15 mouse cellular contexts compared by ENCODE assay signal in genomic region chr16:85760961-85761580, GRCm38 (mm10). TPM values are rescaled to one million over a fixed set of nuclear protein-coding genes. Genes with fewer than 3 reads are reported as not detected.
"Had no signal": no experiment of that assay in that cellular context is flagged by ENCODE, and none has a peak within 500 bp of the region (broad histone marks: within the 10 kb centered on the region; RNA-seq: fewer than 3 reads in every experiment).

No protein-coding gene starts in this region.

- H3K27ac ChIP-seq: layer of hippocampus, adult 2 months; limb, embryonic 12.5 days; liver, embryonic 13.5 days; lung, embryonic 15.5 days; macrophage; midbrain, embryonic 12.5 days had no signal

- H3K36me3 ChIP-seq: limb, embryonic 12.5 days; liver, embryonic 13.5 days; lung, embryonic 15.5 days; midbrain, embryonic 12.5 days had no signal

- H3K4me2 ChIP-seq: limb, embryonic 12.5 days; liver, embryonic 13.5 days; lung, embryonic 15.5 days; midbrain, embryonic 12.5 days had no signal

- H3K27me3 ChIP-seq: limb, embryonic 12.5 days; liver, embryonic 13.5 days; lung, embryonic 15.5 days; megakaryocyte, embryonic 14.5 days; midbrain, embryonic 12.5 days had no signal

- H3K4me3 ChIP-seq: layer of hippocampus, adult 2 months; limb, embryonic 12.5 days; liver, embryonic 13.5 days; lung, embryonic 15.5 days; megakaryocyte, embryonic 14.5 days; midbrain, embryonic 12.5 days had no signal

- DNase-seq: liver; liver, embryonic 13.5 days; liver, postnatal 0 days; lung, postnatal 14 days; right cerebral cortex, adult 18-20 months; right cerebral cortex, postnatal 25 days; thymus, postnatal 36 days had no signal

- H3K9me3 ChIP-seq: limb, embryonic 12.5 days; liver, embryonic 13.5 days; lung, embryonic 15.5 days; midbrain, embryonic 12.5 days had no signal

- H3K4me1 ChIP-seq: liver, embryonic 13.5 days; megakaryocyte, embryonic 14.5 days; midbrain, embryonic 12.5 days had no signal

- ATAC-seq: inflammation-experienced regulatory T-cells, adult 6 months; intestine, postnatal 0 days; liver, postnatal 0 days had no signal

- H3K9ac ChIP-seq: limb, embryonic 12.5 days; liver, embryonic 13.5 days; liver, postnatal 0 days; lung, embryonic 15.5 days; midbrain, embryonic 12.5 days had no signal

RNA-seq across cellular contexts. Expression of gene Adamts1, which starts 41.8 kb away (rescaled TPM):
- polyA plus RNA-seq: inflammation-experienced regulatory T-cells, adult 6 months had no signal
